Mouse (Mus musculus) macrophage (primary cell): ENCODE results near the gene Tmem204. TPM values are rescaled to one million over a fixed set of nuclear protein-coding genes. Genes with fewer than 3 reads are reported as not detected.

Experiments
- H3K27ac ChIP-seq: fragments of 350-480 bp; formaldehyde crosslinking; 2 replicates; pipeline ENCODE4 v1.9.0; 2021
- H3K36me3 ChIP-seq: fragments of 350-480 bp; formaldehyde crosslinking; 2 replicates; pipeline ENCODE4 v1.9.0; 2021; ENCODE audit errors: inconsistent target
- H3K4me3 ChIP-seq: fragments of 350-480 bp; formaldehyde crosslinking; 2 replicates; pipeline ENCODE4 v1.9.0; 2021; ENCODE audit errors: inconsistent target
- H3K79me2 ChIP-seq: fragments of 350-480 bp; formaldehyde crosslinking; 2 replicates; pipeline ENCODE4 v1.9.0; 2021; ENCODE audit errors: inconsistent target
- WGBS: methylation state at CpG from one replicate; pipeline ENCODE4 v1.1.7; 2026; ENCODE audit warnings: inconsistent platforms; ENCODE audit not compliant: missing documents; 5-methylcytosine and 5-hydroxymethylcytosine counted together
- polyA plus RNA-seq: library from polyadenylated mRNA; stranded (reverse); fragments of 250-400 nt; gene quantifications from 3 replicates; pipeline ENCODE4 v1.2.4, GENCODE M21; 2018; ENCODE audit warnings: inconsistent platforms

Tmem204 gene
- polyA plus RNA-seq, 1 experiment from 2014 or later = not detected

- 87% methylated on average over 2 of the region's 2 CpGs for WGBS
- Histone ChIP-seq H3K36me3 (no peaks in the 10 kb centered on the region), H3K79me2 (no peaks in the 10 kb centered on the region), H3K4me3 (no peak overlapping the region), H3K27ac (no peak overlapping the region)
These were observed 14.7 kb downstream of the Tmem204 start for GRCm38 (mm10) chr17:25068690-25069089.

GRCm38 (mm10) chr17:25067442-25067851 lies 15.9 kb downstream of the Tmem204 start:
- Histone ChIP-seq H3K36me3 (no peaks in the 10 kb centered on the region), H3K27ac (no peak overlapping the region), H3K4me3 (no peak overlapping the region), H3K79me2 (no peaks in the 10 kb centered on the region)
- WGBS = 57% methylated on average over 8 of the region's 8 CpGs

- H3K79me2 ChIP-seq = no peaks in the 10 kb centered on the region
- no peaks in the 10 kb centered on the region for H3K36me3 ChIP-seq
- 93% methylated on average over 7 of the region's 7 CpGs for WGBS
- H3K4me3 ChIP-seq = no peak overlapping the region
- no peak overlapping the region for H3K27ac ChIP-seq
These were observed 16.8 kb downstream of the Tmem204 start for GRCm38 (mm10) chr17:25066595-25066994.

GRCm38 (mm10) chr17:25065189-25065588 lies 18.2 kb downstream of the Tmem204 start:
- Histone ChIP-seq H3K27ac (no peak overlapping the region), H3K36me3 (no peaks in the 10 kb centered on the region)
- 94% methylated on average over 3 of the region's 3 CpGs for WGBS

GRCm38 (mm10) chr17:25064351-25064750 lies 19.0 kb downstream of the Tmem204 start:
- WGBS = 62% methylated on average over 6 of the region's 9 CpGs
- Histone ChIP-seq H3K4me3 (no peak overlapping the region), H3K79me2 (no peaks in the 10 kb centered on the region), H3K27ac (no peak overlapping the region), H3K36me3 (no peaks in the 10 kb centered on the region)

More at GRCm38 (mm10) chr17:25065189-25065588, 18.2 kb downstream of the Tmem204 start:
- no peaks in the 10 kb centered on the region for H3K79me2 ChIP-seq
- H3K4me3 ChIP-seq = no peak overlapping the region

GRCm38 (mm10) chr17:25063872-25064271 lies 19.5 kb downstream of the Tmem204 start:
- H3K79me2 ChIP-seq = no peaks in the 10 kb centered on the region
- WGBS = 98% methylated on average over 11 of the region's 12 CpGs
- no peak overlapping the region for H3K4me3 ChIP-seq
- H3K36me3 ChIP-seq = no peaks in the 10 kb centered on the region
- H3K27ac ChIP-seq = no peak overlapping the region

GRCm38 (mm10) chr17:25063261-25063660 lies 20.1 kb downstream of the Tmem204 start:
- Histone ChIP-seq H3K36me3 (no peaks in the 10 kb centered on the region), H3K79me2 (no peaks in the 10 kb centered on the region), H3K4me3 (no peak overlapping the region), H3K27ac (no peak overlapping the region)
- 98% methylated on average over 4 of the region's 4 CpGs for whole genome bisulfite sequencing

GRCm38 (mm10) chr17:25057041-25057440 lies 26.4 kb downstream of the Tmem204 start:
- Histone ChIP-seq H3K79me2 (no peaks in the 10 kb centered on the region), H3K36me3 (no peaks in the 10 kb centered on the region), H3K4me3 (no peak overlapping the region), H3K27ac (no peak overlapping the region)
- 98% methylated on average over 6 of the region's 6 CpGs for WGBS

- Histone ChIP-seq H3K36me3 (no peaks in the 10 kb centered on the region), H3K79me2 (no peaks in the 10 kb centered on the region), H3K27ac (no peak overlapping the region), H3K4me3 (no peak overlapping the region)
- 88% methylated on average over 9 of the region's 9 CpGs for WGBS
These were observed 30.1 kb downstream of the Tmem204 start for GRCm38 (mm10) chr17:25053274-25053673.

- Histone ChIP-seq H3K36me3 (no peaks in the 10 kb centered on the region), H3K4me3 (no peak overlapping the region), H3K79me2 (no peaks in the 10 kb centered on the region), H3K27ac (no peak overlapping the region)
- 84% methylated on average over 5 of the region's 6 CpGs for WGBS
These were observed 36.2 kb downstream of the Tmem204 start for GRCm38 (mm10) chr17:25047143-25047542.

GRCm38 (mm10) chr17:25045281-25045680 lies 38.1 kb downstream of the Tmem204 start:
- H3K79me2 ChIP-seq = no peaks in the 10 kb centered on the region
- H3K27ac ChIP-seq = no peak overlapping the region
- 80% methylated on average over 4 of the region's 4 CpGs for whole genome bisulfite sequencing
- no peaks in the 10 kb centered on the region for H3K36me3 ChIP-seq
- no peak overlapping the region for H3K4me3 ChIP-seq

GRCm38 (mm10) chr17:25044879-25045278 lies 38.5 kb downstream of the Tmem204 start:
- no peaks in the 10 kb centered on the region for H3K36me3 ChIP-seq
- H3K27ac ChIP-seq = no peak overlapping the region
- 20% methylated on average over 7 of the region's 7 CpGs for WGBS
- no peaks in the 10 kb centered on the region for H3K79me2 ChIP-seq
- no peak overlapping the region for H3K4me3 ChIP-seq

GRCm38 (mm10) chr17:25036183-25036582 lies 47.2 kb downstream of the Tmem204 start:
- Histone ChIP-seq H3K36me3 (peaks cover 6% of the 10 kb centered on the region; the same call in 1 of the 2 replicates), H3K4me3 (no peak overlapping the region)
- 94% methylated on average over 4 of the region's 4 CpGs for WGBS

GRCm38 (mm10) chr17:25016292-25017132 lies 66.9 kb downstream of the Tmem204 start:
- 1% methylated on average over 55 of the region's 55 CpGs for WGBS
- Histone ChIP-seq H3K27ac (peak overlapping the region; percentile 58), H3K36me3 (0 out of 2 replicates have a peak, but pooled peaks cover under 1% of the 10 kb centered on the region), H3K79me2 (peaks cover 36% of the 10 kb centered on the region), H3K4me3 (peak overlapping the region; percentile 87)

More at GRCm38 (mm10) chr17:25036183-25036582, 47.2 kb downstream of the Tmem204 start:
- Histone ChIP-seq H3K79me2 (no peaks in the 10 kb centered on the region), H3K27ac (no peak overlapping the region)

GRCm38 (mm10) chr17:25015655-25016291 lies 67.6 kb downstream of the Tmem204 start, which contains the start of the genes Cramp1l and Ift140:
Cramp1l (minus strand) TSS chr17:25015788.
Ift140 (plus strand) TSS chr17:25016085.
- Histone ChIP-seq H3K79me2 (peaks cover 43% of the 10 kb centered on the region), H3K36me3 (0 out of 2 replicates have a peak, but pooled peaks cover 4% of the 10 kb centered on the region), H3K4me3 (peak within 1 kb of the TSS; percentile 87), H3K27ac (peak within 1 kb of the TSS; percentile 58)
- WGBS = under 1% methylated on average over 50 of the region's 62 CpGs
